Mouse (Mus musculus) intestine, postnatal 0 days (tissue): ENCODE measurements around the gene Zmynd8. TPM values are rescaled to one million over a fixed set of nuclear protein-coding genes. Genes with fewer than 3 reads are reported as not detected.

Experiments
- ATAC-seq: fragments of 200-750 bp; cut with Nextera tagmentation; 2 replicates; pipeline ENCODE4 v1.8.0; 2017; ENCODE audit warnings: mild to moderate bottlenecking, moderate TSS enrichment, moderate library complexity
- H3K27ac ChIP-seq: fragments of 300-500 bp; sonication (generic); 2 replicates; pipeline ENCODE4 v1.5.1; 2014; ENCODE audit warnings: mild to moderate bottlenecking, low read depth, low read length, moderate library complexity
- H3K27me3 ChIP-seq: fragments of 300-500 bp; sonication (generic); replicated peaks from 2 replicates; pipeline ENCODE4 v1.6.1; 2014; ENCODE audit warnings: low read length, mixed read lengths; ENCODE audit not compliant: control insufficient read depth, insufficient read depth
- H3K36me3 ChIP-seq: fragments of 300-500 bp; sonication (generic); 2 replicates; pipeline ENCODE4 v1.6.1; 2014; ENCODE audit warnings: mild to moderate bottlenecking, moderate library complexity; ENCODE audit not compliant: control insufficient read depth, insufficient read depth
- H3K4me1 ChIP-seq: fragments of 300-500 bp; sonication (generic); replicated peaks from 2 replicates; pipeline ENCODE4 v1.6.1; 2014; ENCODE audit warnings: antibody characterized with exemption, low read length, mixed read lengths; ENCODE audit not compliant: control insufficient read depth, insufficient read depth
- H3K4me2 ChIP-seq: fragments of 300-500 bp; sonication (generic); replicated peaks from 2 replicates; pipeline ENCODE4 v1.6.1; 2014; ENCODE audit warnings: low read depth, mild to moderate bottlenecking, moderate library complexity
- H3K4me3 ChIP-seq: fragments of 300-500 bp; sonication (generic); 2 replicates; pipeline ENCODE4 v1.5.1; 2014; ENCODE audit warnings: low read depth, low read length
- H3K9ac ChIP-seq: fragments of 300-500 bp; sonication (generic); 2 replicates; pipeline ENCODE4 v1.6.1; 2014; ENCODE audit warnings: mild to moderate bottlenecking, low read depth, low read length
- H3K9me3 ChIP-seq: fragments of 300-500 bp; sonication (generic); 2 replicates; pipeline ENCODE4 v1.6.1; 2016; ENCODE audit warnings: mixed run types; ENCODE audit not compliant: control insufficient read depth
- CTCF ChIP-seq: sonication (generic); IDR thresholded peaks from 2 replicates; pipeline ENCODE4 v1.5.1; 2016; ENCODE audit warnings: low read depth, mild to moderate bottlenecking, control low read depth, antibody characterized with exemption, moderate library complexity
- WGBS: fragments of 180-500 bp; shearing (Covaris S2); extraction: QIAGEN DNeasy Blood & Tissue Kit; methylation state at CpG from one replicate; pipeline ENCODE4 v1.1.7; 2014; 5-methylcytosine and 5-hydroxymethylcytosine counted together
- polyA plus RNA-seq: library from polyadenylated mRNA; unstranded; fragments of >200 nt; fragmentation: Nextera tagmentation; extraction: Ambion mirVana; gene quantifications from 2 replicates; pipeline ENCODE4 v1.2.1, GENCODE M21; 2015

Gene Zmynd8
- polyA plus RNA-seq, 1 experiment from 2014 or later = 43.5 TPM

GRCm38 (mm10) chr2:165820504-165821095, 78.2 kb downstream of the Zmynd8 start:
- Histone ChIP-seq H3K36me3 (peaks cover 97% of the 10 kb centered on the region), H3K27me3 (no peaks in the 10 kb centered on the region), H3K27ac (no peak overlapping the region), H3K9me3 (no peaks in the 10 kb centered on the region), H3K4me2 (no peak overlapping the region), H3K4me1 (no peaks in the 10 kb centered on the region), H3K4me3 (no peak overlapping the region), H3K9ac (no peak overlapping the region)
- no peak for ATAC-seq
- WGBS = 69% methylated on average over 15 of the region's 15 CpGs
- TF ChIP-seq CTCF = no peak

GRCm38 (mm10) chr2:165820073-165820472, 78.7 kb downstream of the Zmynd8 start:
- H3K4me2 ChIP-seq = no peak overlapping the region
- WGBS = 85% methylated on average over 3 of the region's 3 CpGs
- H3K4me1 ChIP-seq = no peaks in the 10 kb centered on the region
- no peak for TF ChIP-seq CTCF
- no peak overlapping the region for H3K27ac ChIP-seq
- H3K4me3 ChIP-seq = no peak overlapping the region
- peaks cover 95% of the 10 kb centered on the region for H3K36me3 ChIP-seq
- H3K9me3 ChIP-seq = no peaks in the 10 kb centered on the region
- no peak overlapping the region for H3K9ac ChIP-seq
- no peak for ATAC-seq
- H3K27me3 ChIP-seq = no peaks in the 10 kb centered on the region

- WGBS = 83% methylated on average over 10 of the region's 10 CpGs
- Histone ChIP-seq H3K9ac (no peak overlapping the region), H3K4me2 (no peak overlapping the region), H3K27me3 (no peaks in the 10 kb centered on the region), H3K9me3 (no peaks in the 10 kb centered on the region), H3K4me3 (no peak overlapping the region), H3K36me3 (peaks cover 95% of the 10 kb centered on the region), H3K27ac (no peak overlapping the region), H3K4me1 (no peaks in the 10 kb centered on the region)
- ATAC-seq = peak; percentile 40
- TF ChIP-seq CTCF = peak; percentile 91
These were observed 79.5 kb downstream of the Zmynd8 start for GRCm38 (mm10) chr2:165818985-165819948.

- WGBS = 86% methylated on average over 6 of the region's 6 CpGs
- no peak overlapping the region for H3K4me2 ChIP-seq
- no peak for TF ChIP-seq CTCF
These were observed 80.2 kb downstream of the Zmynd8 start for GRCm38 (mm10) chr2:165818570-165818969.

GRCm38 (mm10) chr2:165817437-165817836, 81.4 kb downstream of the Zmynd8 start:
- Histone ChIP-seq H3K9ac (no peak overlapping the region), H3K4me1 (no peaks in the 10 kb centered on the region), H3K27ac (no peak overlapping the region), H3K36me3 (peaks cover 94% of the 10 kb centered on the region), H3K4me2 (no peak overlapping the region), H3K9me3 (no peaks in the 10 kb centered on the region), H3K4me3 (no peak overlapping the region), H3K27me3 (no peaks in the 10 kb centered on the region)
- WGBS = 94% methylated on average over 10 of the region's 10 CpGs
- ATAC-seq = no peak
- TF ChIP-seq CTCF = no peak

More at GRCm38 (mm10) chr2:165818570-165818969, 80.2 kb downstream of the Zmynd8 start:
- no peaks in the 10 kb centered on the region for H3K27me3 ChIP-seq
- no peak overlapping the region for H3K27ac ChIP-seq
- ATAC-seq = no peak
- H3K4me1 ChIP-seq = no peaks in the 10 kb centered on the region
- no peak overlapping the region for H3K9ac ChIP-seq
- peaks cover 95% of the 10 kb centered on the region for H3K36me3 ChIP-seq
- no peaks in the 10 kb centered on the region for H3K9me3 ChIP-seq
- H3K4me3 ChIP-seq = no peak overlapping the region

- no peak overlapping the region for H3K4me2 ChIP-seq
- H3K4me3 ChIP-seq = no peak overlapping the region
- H3K36me3 ChIP-seq = peaks cover 95% of the 10 kb centered on the region
- no peak for TF ChIP-seq CTCF
- ATAC-seq = no peak
- H3K9ac ChIP-seq = no peak overlapping the region
- no peak overlapping the region for H3K27ac ChIP-seq
- WGBS = 86% methylated on average over 25 of the region's 28 CpGs
- no peaks in the 10 kb centered on the region for H3K27me3 ChIP-seq
- H3K9me3 ChIP-seq = no peaks in the 10 kb centered on the region
- no peaks in the 10 kb centered on the region for H3K4me1 ChIP-seq
These were observed 83.5 kb downstream of the Zmynd8 start for GRCm38 (mm10) chr2:165815103-165815880.
